Mouse (Mus musculus): ENCODE measurements around the gene Spop. TPM values are rescaled to one million over a fixed set of nuclear protein-coding genes. Genes with fewer than 3 reads are reported as not detected.
"Not testable (repeated sequence)": the region's sequence is repeated elsewhere in the genome, so short reads cannot be mapped to it uniquely, and the experiment has no call there.

Spop gene
- polyA plus RNA-seq, 1 experiment from 2014 or later = 62.0 TPM

- not testable (repeated sequence) for H3K27me3 ChIP-seq (replicated peaks; ENCODE audit: control insufficient read depth, insufficient read depth, low read length); H3K9me3 ChIP-seq (replicated peaks; ENCODE audit: control insufficient read depth, low read length); ATAC-seq; H3K9ac ChIP-seq (ENCODE audit: low read length); H3K36me3 ChIP-seq (ENCODE audit: control insufficient read depth, insufficient read depth, low read length); H3K4me3 ChIP-seq (ENCODE audit: low read depth, low read length); H3K4me1 ChIP-seq (ENCODE audit: control insufficient read depth, insufficient read depth, low read length); DNase-seq (ENCODE audit: low spot score); H3K27ac ChIP-seq (ENCODE audit: low read depth, low read length); H3K4me2 ChIP-seq (ENCODE audit: low read length)
- WGBS = 96% methylated on average over 5 of the region's 5 CpGs
These were observed 7.5 kb upstream of the Spop start for GRCm38 (mm10) chr11:95406398-95406797.

DNA sequence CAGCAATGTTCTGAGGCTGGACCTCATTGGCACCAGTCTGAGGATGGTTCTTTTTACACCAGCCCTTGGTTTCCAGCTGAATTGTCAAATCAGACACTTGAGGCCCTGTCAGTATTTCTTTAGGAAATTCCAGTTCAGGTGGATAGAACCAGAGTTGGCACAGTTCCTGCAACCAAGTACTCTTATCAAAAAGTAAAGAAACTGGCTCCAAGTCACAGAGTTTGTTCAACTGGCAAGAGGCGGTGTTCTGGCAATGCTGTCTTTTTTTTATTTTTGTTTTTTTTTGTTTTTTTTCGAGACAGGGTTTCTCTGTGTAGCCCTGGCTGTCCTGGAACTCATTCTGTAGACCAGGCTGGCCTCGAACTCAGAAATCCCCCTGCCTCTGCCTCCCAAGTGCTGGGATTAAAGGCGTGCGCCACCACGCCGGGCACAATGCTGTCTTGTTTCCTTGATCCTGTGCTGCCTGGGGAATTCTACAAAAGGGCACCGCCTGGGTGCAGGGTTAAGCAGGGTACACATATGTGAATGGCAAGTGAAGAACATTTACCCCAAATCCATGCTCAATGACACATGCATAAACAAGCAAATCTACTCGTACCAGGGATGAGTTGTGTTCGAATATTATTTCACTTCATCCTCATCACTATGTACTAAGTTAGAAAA, 4.3 kb upstream of the Spop start:
- Histone ChIP-seq H3K9ac (ENCODE audit: low read length) (no peak overlapping the region), H3K36me3 (ENCODE audit: control insufficient read depth, insufficient read depth, low read length) (no peaks in the 10 kb centered on the region), H3K4me2 (ENCODE audit: low read length) (no peak overlapping the region), H3K27me3 (replicated peaks; ENCODE audit: control insufficient read depth, insufficient read depth, low read length) (no peaks in the 10 kb centered on the region), H3K4me3 (ENCODE audit: low read depth, low read length) (no peak overlapping the region), H3K4me1 (ENCODE audit: control insufficient read depth, insufficient read depth, low read length) (no peaks in the 10 kb centered on the region; the same call in 1 of the 2 replicates), H3K27ac (ENCODE audit: low read depth, low read length) (no peak overlapping the region), H3K9me3 (replicated peaks; ENCODE audit: control insufficient read depth, low read length) (no peaks in the 10 kb centered on the region)
- DNase-seq (ENCODE audit: low spot score) (no peak), ATAC-seq (no peak)
- 87% methylated on average over 10 of the region's 10 CpGs for WGBS

GRCm38 (mm10) chr11:95411453-95412013, 2.3 kb upstream of the Spop start:
- no peak for DNase-seq (ENCODE audit: low spot score)
- H3K4me3 ChIP-seq (ENCODE audit: low read depth, low read length) = no peak overlapping the region
- H3K9ac ChIP-seq (ENCODE audit: low read length) = no peak overlapping the region
- H3K4me2 ChIP-seq (ENCODE audit: low read length) = no peak overlapping the region
- H3K27ac ChIP-seq (ENCODE audit: low read depth, low read length) = no peak overlapping the region
- H3K27me3 ChIP-seq (replicated peaks; ENCODE audit: control insufficient read depth, insufficient read depth, low read length) = no peaks in the 10 kb centered on the region
- H3K4me1 ChIP-seq (ENCODE audit: control insufficient read depth, insufficient read depth, low read length) = peaks cover 14% of the 10 kb centered on the region
- H3K9me3 ChIP-seq (replicated peaks; ENCODE audit: control insufficient read depth, low read length) = no peaks in the 10 kb centered on the region
- ATAC-seq = no peak
- no peaks in the 10 kb centered on the region for H3K36me3 ChIP-seq (ENCODE audit: control insufficient read depth, insufficient read depth, low read length)
- WGBS = 41% methylated on average over 6 of the region's 6 CpGs

DNA sequence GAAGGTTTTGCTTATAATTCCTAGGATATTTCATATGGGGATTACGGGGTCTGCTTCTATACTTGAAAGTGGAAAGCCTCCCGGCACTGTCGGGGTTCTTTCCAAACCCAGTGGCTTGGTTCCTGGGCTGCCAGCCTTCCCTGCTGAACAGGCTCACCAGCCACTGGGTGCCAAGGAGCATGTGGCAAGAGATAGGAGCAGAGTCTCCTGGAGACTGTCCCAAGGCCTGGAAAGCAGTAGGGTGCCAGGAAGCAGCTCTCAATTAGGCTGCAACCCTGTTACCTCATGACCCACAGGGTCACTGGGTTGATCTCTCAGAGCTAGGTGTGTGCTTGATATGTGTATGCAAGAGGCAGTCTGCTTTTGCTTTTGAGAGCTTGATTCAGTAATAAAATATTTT, 1.3 kb upstream of the Spop start:
- Histone ChIP-seq H3K27me3 (replicated peaks; ENCODE audit: control insufficient read depth, insufficient read depth, low read length) (no peaks in the 10 kb centered on the region), H3K36me3 (ENCODE audit: control insufficient read depth, insufficient read depth, low read length) (no peaks in the 10 kb centered on the region), H3K27ac (ENCODE audit: low read depth, low read length) (no peak overlapping the region), H3K4me1 (ENCODE audit: control insufficient read depth, insufficient read depth, low read length) (peaks cover 14% of the 10 kb centered on the region), H3K9me3 (replicated peaks; ENCODE audit: control insufficient read depth, low read length) (no peaks in the 10 kb centered on the region), H3K4me2 (ENCODE audit: low read length) (no peak overlapping the region), H3K9ac (ENCODE audit: low read length) (no peak overlapping the region), H3K4me3 (ENCODE audit: low read depth, low read length) (no peak overlapping the region)
- ATAC-seq (no peak), DNase-seq (ENCODE audit: low spot score) (no peak)
- 84% methylated on average over 3 of the region's 3 CpGs for WGBS

DNA sequence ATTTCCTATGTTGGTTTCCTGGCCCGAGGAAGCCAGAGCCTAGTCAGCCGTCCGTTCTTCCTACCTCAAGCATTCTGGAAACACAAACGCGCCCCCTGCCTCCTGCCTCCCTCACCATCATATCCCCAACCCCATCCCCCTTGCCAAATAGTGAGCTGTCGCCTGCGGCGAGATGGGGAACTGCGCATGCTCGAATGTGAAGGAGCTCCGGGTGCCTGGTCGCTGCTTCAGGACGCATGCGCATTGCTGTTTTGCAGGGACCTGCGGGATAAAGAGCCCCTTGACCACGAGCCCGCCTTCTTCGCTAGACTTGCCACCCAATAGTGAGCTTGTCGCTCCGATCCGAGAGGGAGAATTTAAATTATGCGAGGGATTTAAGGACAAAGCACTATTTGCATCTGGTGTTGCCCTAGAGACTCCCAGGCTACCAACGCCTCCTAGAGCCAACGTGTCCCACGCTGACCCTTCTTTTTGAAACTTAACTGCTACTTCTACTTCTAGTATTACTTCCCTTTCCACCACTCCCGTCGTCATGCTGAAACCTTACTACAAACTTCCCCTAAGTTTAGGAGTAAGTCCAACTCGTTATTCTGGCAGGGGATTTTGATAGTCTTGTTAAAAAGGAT, 769 bp downstream of the Spop start:
- ATAC-seq (peak; percentile 89), DNase-seq (ENCODE audit: low spot score) (peak; percentile 99)
- whole genome bisulfite sequencing = under 1% methylated on average over 28 of the region's 28 CpGs
- Histone ChIP-seq H3K9me3 (replicated peaks; ENCODE audit: control insufficient read depth, low read length) (no peaks in the 10 kb centered on the region), H3K4me2 (ENCODE audit: low read length) (peak overlapping the region; percentile 72), H3K27ac (ENCODE audit: low read depth, low read length) (peak overlapping the region; percentile 94), H3K9ac (ENCODE audit: low read length) (peak overlapping the region; percentile 72), H3K4me3 (ENCODE audit: low read depth, low read length) (peak overlapping the region; percentile 53), H3K4me1 (ENCODE audit: control insufficient read depth, insufficient read depth, low read length) (peaks cover 14% of the 10 kb centered on the region), H3K27me3 (replicated peaks; ENCODE audit: control insufficient read depth, insufficient read depth, low read length) (no peaks in the 10 kb centered on the region), H3K36me3 (ENCODE audit: control insufficient read depth, insufficient read depth, low read length) (no peaks in the 10 kb centered on the region)

DNA sequence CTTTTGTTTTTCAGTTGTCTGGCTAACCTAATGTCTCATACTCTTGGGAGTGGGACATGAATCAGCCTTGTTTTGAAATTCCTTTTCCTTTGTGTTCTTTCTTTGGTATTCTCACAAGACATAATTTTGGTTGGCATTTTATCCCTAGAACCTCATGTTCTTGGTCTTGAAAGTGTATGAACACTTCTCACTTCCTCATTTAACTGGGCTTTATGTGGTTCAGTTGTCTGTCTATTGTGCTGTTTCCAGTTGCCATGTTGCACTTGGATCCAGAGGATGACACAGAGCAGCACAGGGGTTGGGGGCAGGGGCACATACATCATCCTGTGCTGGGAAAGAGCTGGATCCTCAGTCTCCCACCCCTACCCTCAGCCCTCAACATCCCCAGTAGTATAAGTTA, 2.1 kb downstream of the Spop start:
- Histone ChIP-seq H3K4me3 (ENCODE audit: low read depth, low read length) (0 out of 2 replicates have a peak overlapping the region, but pooled peaks have one; percentile 53), H3K4me1 (ENCODE audit: control insufficient read depth, insufficient read depth, low read length) (peaks cover 14% of the 10 kb centered on the region)

GRCm38 (mm10) chr11:95417341-95417740, 3.5 kb downstream of the Spop start:
- peaks cover 14% of the 10 kb centered on the region for H3K4me1 ChIP-seq (ENCODE audit: control insufficient read depth, insufficient read depth, low read length)
- no peak overlapping the region; the same call in 1 of the 2 replicates for H3K4me2 ChIP-seq (ENCODE audit: low read length)
- DNase-seq (ENCODE audit: low spot score) (no peak), ATAC-seq (no peak)
- no peaks in the 10 kb centered on the region for H3K36me3 ChIP-seq (ENCODE audit: control insufficient read depth, insufficient read depth, low read length)
- no peak overlapping the region for H3K9ac ChIP-seq (ENCODE audit: low read length)
- H3K27ac ChIP-seq (ENCODE audit: low read depth, low read length) = no peak overlapping the region
- no peaks in the 10 kb centered on the region for H3K27me3 ChIP-seq (replicated peaks; ENCODE audit: control insufficient read depth, insufficient read depth, low read length)
- no peak overlapping the region for H3K4me3 ChIP-seq (ENCODE audit: low read depth, low read length)
- no peaks in the 10 kb centered on the region for H3K9me3 ChIP-seq (replicated peaks; ENCODE audit: control insufficient read depth, low read length)
- WGBS = 90% methylated on average over 5 of the region's 5 CpGs

More for the DNA sequence above, 2.1 kb downstream of the Spop start:
- Histone ChIP-seq H3K9ac (ENCODE audit: low read length) (peak overlapping the region; percentile 33; the same call in 1 of the 2 replicates), H3K27me3 (replicated peaks; ENCODE audit: control insufficient read depth, insufficient read depth, low read length) (no peaks in the 10 kb centered on the region), H3K36me3 (ENCODE audit: control insufficient read depth, insufficient read depth, low read length) (no peaks in the 10 kb centered on the region), H3K4me2 (ENCODE audit: low read length) (peak overlapping the region; percentile 72), H3K9me3 (replicated peaks; ENCODE audit: control insufficient read depth, low read length) (no peaks in the 10 kb centered on the region), H3K27ac (ENCODE audit: low read depth, low read length) (no peak overlapping the region; the same call in 1 of the 2 replicates)
- ATAC-seq = no peak
- DNase-seq (ENCODE audit: low spot score) = no peak

DNA sequence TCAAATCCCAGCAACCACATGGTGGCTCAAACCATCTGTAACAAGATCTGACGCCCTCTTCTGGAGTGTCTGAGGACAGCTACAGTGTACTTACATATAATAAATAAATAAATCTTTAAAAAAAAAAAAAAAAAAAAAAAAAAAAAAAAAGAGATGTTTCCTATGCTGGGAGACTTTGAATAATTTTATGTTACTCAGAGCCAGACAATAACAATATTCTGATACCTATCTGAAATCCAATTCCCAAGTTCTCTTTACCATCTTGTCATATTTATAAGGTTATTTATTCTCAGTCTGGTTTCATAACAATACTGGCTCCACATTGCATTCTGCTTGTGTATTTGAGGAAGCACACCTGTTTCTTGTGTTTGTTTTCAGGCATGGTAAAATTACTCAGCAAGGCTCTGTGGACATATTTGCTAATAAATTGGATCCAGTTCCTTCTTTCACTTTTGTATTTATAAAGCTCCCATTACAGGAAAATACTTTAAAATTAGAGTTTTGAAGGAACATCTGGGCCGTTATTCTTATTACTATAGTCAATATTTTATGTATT, 7.1 kb downstream of the Spop start:
- H3K4me3 ChIP-seq (ENCODE audit: low read depth, low read length) = no peak overlapping the region
- no peak overlapping the region for H3K4me2 ChIP-seq (ENCODE audit: low read length)
- no peaks in the 10 kb centered on the region for H3K9me3 ChIP-seq (replicated peaks; ENCODE audit: control insufficient read depth, low read length)
- no peaks in the 10 kb centered on the region for H3K27me3 ChIP-seq (replicated peaks; ENCODE audit: control insufficient read depth, insufficient read depth, low read length)
- DNase-seq (ENCODE audit: low spot score) = no peak
- H3K36me3 ChIP-seq (ENCODE audit: control insufficient read depth, insufficient read depth, low read length) = no peaks in the 10 kb centered on the region
- no peak overlapping the region for H3K9ac ChIP-seq (ENCODE audit: low read length)
- peaks cover 4% of the 10 kb centered on the region for H3K4me1 ChIP-seq (ENCODE audit: control insufficient read depth, insufficient read depth, low read length)
- WGBS = 85% methylated on average over 2 of the region's 2 CpGs
- no peak overlapping the region for H3K27ac ChIP-seq (ENCODE audit: low read depth, low read length)
- ATAC-seq = no peak

GRCm38 (mm10) chr11:95423505-95423904, 9.6 kb downstream of the Spop start:
- WGBS = 90% methylated on average over 3 of the region's 3 CpGs
- no peak for ATAC-seq

More at GRCm38 (mm10) chr11:95423505-95423904, 9.6 kb downstream of the Spop start:
- no peaks in the 10 kb centered on the region for H3K27me3 ChIP-seq (replicated peaks; ENCODE audit: control insufficient read depth, insufficient read depth, low read length)
- H3K9me3 ChIP-seq (replicated peaks; ENCODE audit: control insufficient read depth, low read length) = no peaks in the 10 kb centered on the region
- H3K9ac ChIP-seq (ENCODE audit: low read length) = no peak overlapping the region
- H3K4me2 ChIP-seq (ENCODE audit: low read length) = no peak overlapping the region
- no peak overlapping the region for H3K27ac ChIP-seq (ENCODE audit: low read depth, low read length)
- no peak overlapping the region for H3K4me3 ChIP-seq (ENCODE audit: low read depth, low read length)
- no peak for DNase-seq (ENCODE audit: low spot score)
- H3K4me1 ChIP-seq (ENCODE audit: control insufficient read depth, insufficient read depth, low read length) = no peaks in the 10 kb centered on the region
- no peaks in the 10 kb centered on the region for H3K36me3 ChIP-seq (ENCODE audit: control insufficient read depth, insufficient read depth, low read length)

All from forebrain, embryonic 14.5 days (tissue).